Mouse (Mus musculus) neural tube, embryonic 15.5 days (tissue): ENCODE measurements at regions not wholly inside any gene's neighbourhood (a gene's known extent, or its start where the extent isn't known, plus 50 kb on each side); places are given as distances from the start of the nearest gene placed in this dataset.
"Not testable (repeated sequence)": the region's sequence is repeated elsewhere in the genome, so short reads cannot be mapped to it uniquely, and the experiment has no call there.

Experiments
- ATAC-seq: fragments of 200-750 bp; cut with Nextera tagmentation; 2 replicates; pipeline ENCODE4 v1.8.0; 2017; ENCODE audit warnings: mild to moderate bottlenecking, moderate TSS enrichment, moderate library complexity; ENCODE audit not compliant: low FRiP score
- H3K27ac ChIP-seq: fragments of 300-500 bp; sonication (generic); replicated peaks from 2 replicates; pipeline ENCODE4 v1.5.1; 2015; ENCODE audit warnings: mild to moderate bottlenecking, inconsistent platforms
- H3K27me3 ChIP-seq: fragments of 300-500 bp; sonication (generic); replicated peaks from 2 replicates; pipeline ENCODE4 v1.6.1; 2015; ENCODE audit warnings: inconsistent platforms
- H3K36me3 ChIP-seq: fragments of 300-500 bp; sonication (generic); 2 replicates; pipeline ENCODE4 v1.6.1; 2015; ENCODE audit warnings: inconsistent platforms
- H3K4me1 ChIP-seq: fragments of 300-500 bp; sonication (generic); 2 replicates; pipeline ENCODE4 v1.6.1; 2015; ENCODE audit warnings: inconsistent platforms
- H3K4me2 ChIP-seq: fragments of 300-500 bp; sonication (generic); 2 replicates; pipeline ENCODE4 v1.6.1; 2015; ENCODE audit warnings: inconsistent platforms, mild to moderate bottlenecking, moderate library complexity
- H3K4me3 ChIP-seq: fragments of 300-500 bp; sonication (generic); replicated peaks from 2 replicates; pipeline ENCODE4 v1.5.1; 2015; ENCODE audit warnings: mild to moderate bottlenecking, inconsistent platforms
- H3K9ac ChIP-seq: fragments of 300-500 bp; sonication (generic); replicated peaks from 2 replicates; pipeline ENCODE4 v1.6.1; 2015; ENCODE audit warnings: mild to moderate bottlenecking, inconsistent platforms
- H3K9me3 ChIP-seq: fragments of 300-500 bp; sonication (generic); replicated peaks from 2 replicates; pipeline ENCODE4 v1.6.1; 2016; ENCODE audit warnings: inconsistent platforms
- WGBS: fragments of 180-500 bp; shearing (Covaris S2); methylation state at CpG from one replicate; pipeline ENCODE4 v1.1.7; 2015; ENCODE audit warnings: mixed read lengths; 5-methylcytosine and 5-hydroxymethylcytosine counted together

- no peak overlapping the region for H3K27ac ChIP-seq
- no peak overlapping the region for H3K4me2 ChIP-seq
- 79% methylated on average over 1 of the region's 1 CpGs for WGBS
- H3K4me3 ChIP-seq: no peak overlapping the region
- no peak for ATAC-seq
- H3K4me1 ChIP-seq: no peaks in the 10 kb centered on the region
- H3K36me3 ChIP-seq: no peaks in the 10 kb centered on the region
- no peaks in the 10 kb centered on the region for H3K9me3 ChIP-seq
- H3K27me3 ChIP-seq: no peaks in the 10 kb centered on the region
- no peak overlapping the region for H3K9ac ChIP-seq
These were observed 97.4 kb upstream of the Dock11 start for GRCm38 (mm10) chrX:35791273-35791672.

GRCm38 (mm10) chrX:35813206-35813605, 75.4 kb upstream of the Dock11 start:
- no peak overlapping the region for H3K4me2 ChIP-seq
- H3K27me3 ChIP-seq: no peaks in the 10 kb centered on the region

GRCm38 (mm10) chrX:35834411-35834810, 54.2 kb upstream of the Dock11 start:
- H3K4me2 ChIP-seq, H3K9ac ChIP-seq, H3K4me3 ChIP-seq, H3K36me3 ChIP-seq, H3K4me1 ChIP-seq, H3K27me3 ChIP-seq, H3K9me3 ChIP-seq, H3K27ac ChIP-seq: not testable (repeated sequence)
- WGBS: 0% methylated on average over 2 of the region's 2 CpGs
- ATAC-seq: peak; percentile 63

More at GRCm38 (mm10) chrX:35813206-35813605, 75.4 kb upstream of the Dock11 start:
- 27% methylated on average over 2 of the region's 2 CpGs for WGBS
- no peak overlapping the region for H3K9ac ChIP-seq
- H3K4me3 ChIP-seq: no peak overlapping the region
- ATAC-seq: no peak
- H3K9me3 ChIP-seq: no peaks in the 10 kb centered on the region
- H3K27ac ChIP-seq: no peak overlapping the region
- no peaks in the 10 kb centered on the region for H3K36me3 ChIP-seq
- H3K4me1 ChIP-seq: no peaks in the 10 kb centered on the region

GRCm38 (mm10) chrX:35838064-35838463, 50.6 kb upstream of the Dock11 start:
- Histone ChIP-seq H3K27me3 (no peaks in the 10 kb centered on the region), H3K4me1 (no peaks in the 10 kb centered on the region), H3K9ac (no peak overlapping the region), H3K9me3 (no peaks in the 10 kb centered on the region), H3K4me3 (no peak overlapping the region), H3K4me2 (no peak overlapping the region), H3K27ac (no peak overlapping the region), H3K36me3 (no peaks in the 10 kb centered on the region)
- no peak for ATAC-seq
- WGBS: 31% methylated on average over 1 of the region's 1 CpGs
